Mouse (Mus musculus): Measurements from ENCODE around the gene Meox2. TPM values are rescaled to one million over a fixed set of nuclear protein-coding genes. Genes with fewer than 3 reads are reported as not detected.
"Not testable (repeated sequence)": the region's sequence is repeated elsewhere in the genome, so short reads cannot be mapped to it uniquely, and the experiment has no call there.

The Meox2 gene
- not detected in 2 replicates for polyA plus RNA-seq (2012; rRNA removed)

- TF ChIP-seq POLR2A (IDR thresholded peaks at IDR 0.05; ENCODE audit: extremely low read depth, insufficient read depth, low read length), result no peak
- TF ChIP-seq CTCF (IDR thresholded peaks at IDR 0.05; ENCODE audit: extremely low read depth, insufficient read depth, low read length), result no peak
- Histone ChIP-seq H3K4me3 (ENCODE audit: insufficient read depth, low read length) (peak within 1 kb of the TSS; percentile 22; the same call in 1 of the 2 replicates), H3K27ac (ENCODE audit: insufficient read depth, low read length) (no peak within 1 kb of the TSS), H3K4me1 (ENCODE audit: control insufficient read depth, insufficient read depth, low read length) (no peaks in the 10 kb centered on the region)
Observed at GRCm38 (mm10) chr12:37108390-37108738, at the start of gene Meox2. TSS of gene Meox2 (plus strand) at chr12:37108540.

- no peaks in the 10 kb centered on the region for H3K4me1 ChIP-seq (ENCODE audit: control insufficient read depth, insufficient read depth, low read length)
- H3K27ac ChIP-seq (ENCODE audit: insufficient read depth, low read length), result no peak overlapping the region
- TF ChIP-seq CTCF (IDR thresholded peaks at IDR 0.05; ENCODE audit: extremely low read depth, insufficient read depth, low read length) (no peak), POLR2A (IDR thresholded peaks at IDR 0.05; ENCODE audit: extremely low read depth, insufficient read depth, low read length) (no peak)
- H3K4me3 ChIP-seq (ENCODE audit: insufficient read depth, low read length), result no peak overlapping the region
Observed at GRCm38 (mm10) chr12:37072636-37073035, 35.7 kb upstream of the Meox2 start.

GRCm38 (mm10) chr12:37077308-37077707, 31.0 kb upstream of the Meox2 start:
- H3K4me3 ChIP-seq (ENCODE audit: insufficient read depth, low read length), result no peak overlapping the region
- H3K27ac ChIP-seq (ENCODE audit: insufficient read depth, low read length), result no peak overlapping the region
- H3K4me1 ChIP-seq (ENCODE audit: control insufficient read depth, insufficient read depth, low read length), result no peaks in the 10 kb centered on the region
- TF ChIP-seq CTCF (IDR thresholded peaks at IDR 0.05; ENCODE audit: extremely low read depth, insufficient read depth, low read length), result peak; percentile 14; the same call in 1 of the 2 replicates
- no peak for TF ChIP-seq POLR2A (IDR thresholded peaks at IDR 0.05; ENCODE audit: extremely low read depth, insufficient read depth, low read length)

GRCm38 (mm10) chr12:37080005-37080404, 28.3 kb upstream of the Meox2 start:
- H3K4me3 ChIP-seq (ENCODE audit: insufficient read depth, low read length); H3K4me1 ChIP-seq (ENCODE audit: control insufficient read depth, insufficient read depth, low read length); H3K27ac ChIP-seq (ENCODE audit: insufficient read depth, low read length): not testable (repeated sequence)

- Histone ChIP-seq H3K4me3 (ENCODE audit: insufficient read depth, low read length) (no peak overlapping the region), H3K27ac (ENCODE audit: insufficient read depth, low read length) (no peak overlapping the region), H3K4me1 (ENCODE audit: control insufficient read depth, insufficient read depth, low read length) (no peaks in the 10 kb centered on the region)
- TF ChIP-seq CTCF (IDR thresholded peaks at IDR 0.05; ENCODE audit: extremely low read depth, insufficient read depth, low read length) (no peak), POLR2A (IDR thresholded peaks at IDR 0.05; ENCODE audit: extremely low read depth, insufficient read depth, low read length) (no peak)
Observed at GRCm38 (mm10) chr12:37106541-37106940, 1.8 kb upstream of the Meox2 start.

- Histone ChIP-seq H3K4me3 (ENCODE audit: insufficient read depth, low read length) (no peak overlapping the region), H3K4me1 (ENCODE audit: control insufficient read depth, insufficient read depth, low read length) (no peaks in the 10 kb centered on the region), H3K27ac (ENCODE audit: insufficient read depth, low read length) (no peak overlapping the region)
- TF ChIP-seq POLR2A (IDR thresholded peaks at IDR 0.05; ENCODE audit: extremely low read depth, insufficient read depth, low read length) (no peak), CTCF (IDR thresholded peaks at IDR 0.05; ENCODE audit: extremely low read depth, insufficient read depth, low read length) (no peak)
Observed at GRCm38 (mm10) chr12:37107150-37107549, 1.2 kb upstream of the Meox2 start.

- H3K4me1 ChIP-seq (ENCODE audit: control insufficient read depth, insufficient read depth, low read length), result no peaks in the 10 kb centered on the region
- H3K27ac ChIP-seq (ENCODE audit: insufficient read depth, low read length), result no peak overlapping the region
- H3K4me3 ChIP-seq (ENCODE audit: insufficient read depth, low read length), result no peak overlapping the region; the same call in 1 of the 2 replicates
- no peak for TF ChIP-seq POLR2A (IDR thresholded peaks at IDR 0.05; ENCODE audit: extremely low read depth, insufficient read depth, low read length)
- TF ChIP-seq CTCF (IDR thresholded peaks at IDR 0.05; ENCODE audit: extremely low read depth, insufficient read depth, low read length), result no peak
Observed at GRCm38 (mm10) chr12:37107713-37108389, 489 bp upstream of the Meox2 start.

- Histone ChIP-seq H3K4me1 (ENCODE audit: control insufficient read depth, insufficient read depth, low read length) (no peaks in the 10 kb centered on the region), H3K4me3 (ENCODE audit: insufficient read depth, low read length) (peak overlapping the region; percentile 22; the same call in 1 of the 2 replicates), H3K27ac (ENCODE audit: insufficient read depth, low read length) (no peak overlapping the region)
- TF ChIP-seq CTCF (IDR thresholded peaks at IDR 0.05; ENCODE audit: extremely low read depth, insufficient read depth, low read length) (no peak), POLR2A (IDR thresholded peaks at IDR 0.05; ENCODE audit: extremely low read depth, insufficient read depth, low read length) (no peak)
Observed at GRCm38 (mm10) chr12:37108819-37109473, 606 bp downstream of the Meox2 start.

- H3K4me1 ChIP-seq (ENCODE audit: control insufficient read depth, insufficient read depth, low read length), result no peaks in the 10 kb centered on the region
- no peak overlapping the region; the same call in 1 of the 2 replicates for H3K4me3 ChIP-seq (ENCODE audit: insufficient read depth, low read length)
Observed at GRCm38 (mm10) chr12:37109474-37110012, 1.2 kb downstream of the Meox2 start.

GRCm38 (mm10) chr12:37110977-37111376, 2.6 kb downstream of the Meox2 start:
- no peak for TF ChIP-seq POLR2A (IDR thresholded peaks at IDR 0.05; ENCODE audit: extremely low read depth, insufficient read depth, low read length)
- H3K4me1 ChIP-seq (ENCODE audit: control insufficient read depth, insufficient read depth, low read length), result no peaks in the 10 kb centered on the region
- no peak overlapping the region for H3K4me3 ChIP-seq (ENCODE audit: insufficient read depth, low read length)
- H3K27ac ChIP-seq (ENCODE audit: insufficient read depth, low read length), result no peak overlapping the region

More at GRCm38 (mm10) chr12:37109474-37110012, 1.2 kb downstream of the Meox2 start:
- no peak for TF ChIP-seq CTCF (IDR thresholded peaks at IDR 0.05; ENCODE audit: extremely low read depth, insufficient read depth, low read length)
- TF ChIP-seq POLR2A (IDR thresholded peaks at IDR 0.05; ENCODE audit: extremely low read depth, insufficient read depth, low read length), result no peak
- H3K27ac ChIP-seq (ENCODE audit: insufficient read depth, low read length), result no peak overlapping the region

All from cortical plate, adult 2 months (tissue).